Mouse (Mus musculus) gastrocnemius, adult 18-20 months (tissue): ENCODE results near the gene Scel. TPM values are rescaled to one million over a fixed set of nuclear protein-coding genes. Genes with fewer than 3 reads are reported as not detected.
"Not testable (repeated sequence)": the region's sequence is repeated elsewhere in the genome, so short reads cannot be mapped to it uniquely, and the experiment has no call there.

Experiments used
- DNase-seq: peaks from one replicate; pipeline ENCODE4 v3.0.0; 2021; ENCODE audit warnings: low spot score
- long read RNA-seq, 2 experiments: library from polyadenylated mRNA; stranded (forward); transcript quantifications; one replicate each; pipeline ENCODE4 v2.0.0; 2021
- total RNA-seq, 2 experiments: library from RNA; stranded (reverse); gene quantifications; 2 replicates each; pipeline ENCODE4 v1.2.3; 2021

Scel gene
- total RNA-seq: under 1 TPM; 0.18 to 0.38 TPM
- long read RNA-seq, experiment 1: 0 reads
- long read RNA-seq, experiment 2: 0 reads

DNA sequence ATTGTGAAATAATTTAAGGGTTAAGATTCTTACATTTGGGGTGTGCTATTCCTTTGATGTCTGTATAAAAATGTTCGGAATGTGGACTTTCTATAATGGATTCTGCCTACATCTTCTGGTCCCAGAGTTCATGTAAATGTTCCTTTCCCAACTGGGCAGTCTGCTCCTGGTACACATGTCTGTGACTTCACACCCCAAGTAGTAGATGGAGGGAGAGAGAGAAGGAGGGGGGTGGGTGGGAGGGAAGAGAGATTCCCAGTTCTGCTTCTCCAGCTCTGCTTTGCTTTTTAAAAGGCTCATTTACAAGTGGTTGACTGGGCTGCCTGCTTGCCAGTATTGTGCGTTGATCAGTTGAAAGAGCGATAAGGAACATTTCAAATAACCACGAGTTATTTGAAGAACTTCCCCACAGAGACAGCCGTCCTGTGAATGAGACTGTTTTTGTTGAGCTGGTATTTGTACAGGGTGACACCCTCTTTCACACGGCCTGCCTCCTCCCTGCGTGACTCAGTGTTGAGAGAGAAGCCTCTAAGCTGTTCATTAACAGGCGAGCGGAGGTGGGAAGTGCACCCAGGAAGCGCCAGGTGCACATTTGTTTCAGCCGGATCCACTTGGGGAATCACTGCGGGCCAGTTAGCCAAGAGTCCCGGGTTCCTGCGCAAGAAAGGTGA is at the start of gene Scel:
Scel (plus strand) TSS at position 541 of the 671 bp plus-strand sequence.
- DNase-seq: peak; percentile 2

DNA sequence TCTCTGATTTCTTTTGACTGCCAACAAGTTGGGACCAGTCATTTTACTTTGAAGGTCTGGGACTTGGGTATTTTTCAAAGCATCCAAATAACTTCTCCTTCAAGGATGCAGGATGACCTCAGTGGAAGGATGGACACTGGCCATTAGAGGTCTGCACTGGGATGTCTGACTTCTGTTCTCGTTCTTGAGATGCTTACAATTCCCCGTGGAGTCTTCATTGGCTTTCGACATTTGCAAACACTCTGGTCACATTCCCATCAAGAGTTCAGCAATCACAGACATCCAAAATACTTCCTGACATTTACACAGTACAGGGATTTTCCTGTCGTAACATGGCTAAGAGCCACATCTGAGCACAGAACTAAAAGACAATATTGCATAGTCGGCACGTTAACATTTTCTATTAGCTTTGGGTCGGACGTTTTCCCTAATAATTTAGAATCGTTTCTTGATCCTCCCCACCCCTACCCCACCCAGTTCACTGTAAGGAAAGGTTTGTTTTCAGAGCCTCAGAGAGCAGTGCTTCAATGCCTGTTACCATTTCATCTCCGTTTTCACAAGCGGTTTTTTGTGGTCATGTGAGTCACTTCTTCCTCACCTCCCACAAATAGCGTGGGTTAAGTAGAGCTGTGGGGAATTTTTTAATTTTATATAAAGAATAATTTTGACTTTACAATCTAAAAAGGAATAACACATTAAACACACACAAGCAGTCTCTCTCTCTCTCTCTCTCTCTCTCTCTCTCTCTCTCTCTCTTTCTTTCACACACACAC is 44.3 kb upstream of the Scel start:
- peak; percentile 64 for DNase-seq

DNA sequence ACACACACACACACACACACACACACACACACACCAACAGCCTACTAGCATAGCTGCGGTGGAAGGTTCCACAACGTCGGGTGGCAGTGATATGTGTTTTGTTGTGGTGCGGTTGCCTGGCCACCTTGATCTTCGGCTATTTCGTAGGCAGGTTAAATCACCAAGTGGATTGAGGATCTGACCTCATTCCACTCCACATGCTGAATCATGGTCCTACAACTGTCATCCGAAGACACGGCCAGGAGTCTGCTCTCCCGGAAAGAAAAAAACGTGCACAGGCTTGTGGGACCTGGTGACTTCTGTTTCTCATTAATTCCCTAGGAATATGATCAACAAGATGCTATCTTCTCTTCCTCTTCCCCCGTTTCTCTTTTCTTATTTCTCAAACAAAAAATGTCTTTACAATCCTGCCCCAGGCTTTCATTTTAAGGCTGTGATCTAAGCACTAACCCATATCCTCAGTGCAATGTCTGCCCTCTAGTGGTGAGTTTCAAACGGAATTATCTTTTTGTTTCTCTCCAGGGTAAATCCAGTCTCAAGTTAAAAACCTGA is 43.6 kb upstream of the Scel start:
- DNase-seq: peak; percentile 83

DNA sequence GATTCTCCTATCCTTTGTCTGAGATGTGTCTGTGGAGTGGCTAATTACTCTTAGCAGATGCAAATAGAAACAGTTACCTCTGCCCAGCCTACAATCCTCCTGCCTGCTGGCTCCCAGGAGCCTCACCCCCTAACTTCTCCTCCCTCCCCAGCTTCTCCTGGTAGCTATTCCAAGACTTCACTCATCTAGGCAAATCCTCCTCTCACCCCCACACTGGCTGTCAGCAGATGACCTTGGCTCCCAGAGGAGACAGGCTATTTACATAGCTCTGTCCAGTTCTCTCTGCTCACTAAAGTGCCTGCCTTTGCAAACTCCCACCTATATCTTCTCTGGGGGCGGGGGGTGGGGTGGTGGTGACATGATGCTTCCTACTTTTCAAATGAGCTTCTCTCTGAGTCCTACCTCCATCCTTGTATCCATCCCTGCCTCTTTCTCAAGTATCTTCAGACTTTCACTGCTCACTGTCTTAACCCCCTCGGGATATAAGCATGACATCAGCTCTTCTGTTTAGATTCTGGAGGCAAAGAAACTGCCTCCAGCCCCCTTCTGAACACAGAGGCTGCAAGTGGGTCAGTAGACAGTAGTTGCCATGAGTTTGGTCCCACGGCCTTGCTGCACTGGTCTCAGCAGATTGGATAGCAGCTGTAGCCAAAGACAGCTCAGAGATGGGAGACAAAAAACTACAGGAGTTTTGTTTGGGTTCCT is 41.9 kb upstream of the Scel start:
- DNase-seq: no peak

DNA sequence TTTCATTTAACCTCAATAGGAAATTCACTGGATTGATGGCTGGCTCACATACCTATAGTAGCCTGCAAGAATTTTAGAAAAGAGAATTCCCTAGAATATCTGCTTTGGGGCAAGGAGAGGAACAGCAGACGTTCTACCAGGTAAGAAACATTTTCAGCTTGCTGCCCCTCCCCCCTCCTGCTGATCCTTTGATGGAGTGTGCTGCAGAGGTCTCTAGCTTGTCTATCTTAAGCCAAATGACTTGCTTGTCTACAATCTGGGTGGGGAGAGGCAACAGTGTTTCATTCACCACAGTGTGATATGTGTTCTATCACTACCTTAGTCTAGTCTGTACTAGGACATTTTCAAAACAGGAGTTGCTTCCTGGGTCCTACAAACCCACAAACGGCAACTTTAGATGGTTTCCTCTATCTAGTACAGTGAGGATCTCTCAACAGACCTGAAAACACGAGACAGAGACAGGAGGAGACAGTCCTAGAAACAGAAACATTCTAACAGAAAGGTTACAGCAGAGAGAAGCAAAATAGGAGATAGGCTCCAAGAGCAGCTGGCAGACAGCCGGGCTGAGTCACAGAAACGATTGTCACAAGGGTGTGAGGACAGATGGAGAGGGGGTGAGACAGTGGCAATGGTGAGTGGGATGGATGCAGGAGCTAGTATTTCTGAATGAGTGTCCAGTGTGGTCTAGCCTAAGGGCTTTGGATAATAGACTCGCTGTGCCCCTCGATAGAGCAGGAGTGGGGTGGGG is 41.2 kb upstream of the Scel start:
- DNase-seq: peak; percentile 17

DNA sequence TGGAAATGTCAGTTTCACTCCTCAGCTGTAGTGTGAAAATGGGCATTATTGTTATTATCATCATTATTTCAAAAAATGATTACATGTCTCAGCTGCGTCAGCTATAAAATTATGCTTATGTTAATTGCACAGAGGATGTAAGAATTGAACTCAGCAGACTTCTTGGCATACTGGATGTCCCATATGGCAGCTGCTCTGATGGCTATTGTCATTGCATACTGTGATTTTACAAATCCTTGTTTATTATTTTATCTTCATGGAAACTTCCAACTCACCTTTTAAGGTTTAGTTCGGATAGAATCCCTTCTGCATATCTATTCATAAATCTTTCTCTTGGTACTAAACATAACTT is 40.6 kb upstream of the Scel start:
- no peak for DNase-seq

DNA sequence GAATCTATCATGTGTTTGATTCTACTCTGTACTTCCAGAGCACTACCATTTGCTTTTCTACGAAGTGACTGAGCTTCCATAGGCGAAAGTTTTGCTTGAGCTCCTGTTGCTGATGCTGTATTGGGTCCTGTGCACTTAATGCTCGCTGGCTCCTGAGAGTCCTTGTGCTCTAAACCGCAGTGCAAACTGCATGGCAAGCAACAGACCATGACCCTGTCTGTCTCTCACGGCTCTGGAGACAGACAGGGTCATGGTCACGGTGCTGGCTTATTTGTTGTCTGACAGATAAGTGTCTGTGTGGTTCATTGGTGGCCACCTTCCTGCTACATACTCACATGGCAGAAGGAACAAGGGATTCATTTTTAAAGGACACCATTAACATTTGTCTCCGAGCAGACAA is 37.8 kb upstream of the Scel start:
- no peak for DNase-seq

DNA sequence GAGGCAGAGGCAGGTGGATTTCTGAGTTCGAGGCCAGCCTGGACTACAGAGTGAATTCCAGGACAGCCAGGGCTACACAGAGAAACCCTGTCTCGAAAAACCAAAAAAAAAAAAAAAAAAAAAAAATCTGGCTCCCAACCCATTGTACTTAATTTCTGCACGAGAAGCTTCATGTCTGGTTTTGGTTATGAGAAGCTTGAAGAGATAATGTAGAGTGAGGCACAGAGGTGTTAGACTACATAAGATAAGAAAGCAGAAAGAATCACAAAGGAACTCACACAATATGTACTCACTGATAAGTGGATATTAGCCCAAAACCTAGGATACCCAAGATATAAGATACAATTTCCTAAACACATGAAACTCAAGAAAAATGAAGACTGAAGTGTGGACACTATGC is 36.9 kb upstream of the Scel start:
- DNase-seq: not testable (repeated sequence)

DNA sequence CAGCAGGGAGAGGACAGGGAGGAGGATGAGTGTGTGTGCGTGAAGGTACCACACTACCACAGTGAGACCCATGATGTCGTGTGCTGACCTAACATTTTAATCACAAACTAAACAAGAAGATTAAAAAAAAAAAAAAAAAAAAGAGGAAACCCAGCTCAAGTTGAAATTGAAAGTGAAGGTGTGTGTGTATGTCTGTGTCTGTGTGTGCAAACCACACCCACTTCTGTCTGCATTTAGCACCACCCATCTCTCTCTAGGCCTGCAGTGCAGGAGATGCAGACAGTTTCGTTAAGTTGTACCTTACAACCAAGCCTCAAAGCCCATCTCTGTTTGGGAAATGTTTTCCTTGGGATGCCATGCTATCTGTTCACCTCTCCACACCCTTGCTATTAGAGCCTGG is 35.9 kb upstream of the Scel start:
- DNase-seq: no peak

DNA sequence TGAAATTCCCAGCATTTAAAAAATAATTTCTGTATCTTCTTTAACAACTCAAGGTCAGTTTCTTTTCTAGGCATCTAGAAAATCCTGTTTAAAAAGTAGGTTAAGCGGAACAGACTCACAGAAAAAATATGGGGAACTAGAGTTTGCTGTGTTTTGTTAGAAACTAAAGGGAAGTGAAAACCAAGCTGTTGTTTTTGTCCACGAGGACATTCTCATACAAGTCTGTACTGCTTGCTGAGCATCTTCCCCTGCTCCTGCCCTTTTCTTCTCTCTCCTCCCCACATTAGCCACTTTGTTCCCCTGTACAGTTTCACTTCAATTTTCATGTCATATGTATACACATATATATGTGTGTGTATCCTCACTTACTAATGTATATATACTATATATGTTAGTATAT is 35.2 kb upstream of the Scel start:
- no peak for DNase-seq

DNA sequence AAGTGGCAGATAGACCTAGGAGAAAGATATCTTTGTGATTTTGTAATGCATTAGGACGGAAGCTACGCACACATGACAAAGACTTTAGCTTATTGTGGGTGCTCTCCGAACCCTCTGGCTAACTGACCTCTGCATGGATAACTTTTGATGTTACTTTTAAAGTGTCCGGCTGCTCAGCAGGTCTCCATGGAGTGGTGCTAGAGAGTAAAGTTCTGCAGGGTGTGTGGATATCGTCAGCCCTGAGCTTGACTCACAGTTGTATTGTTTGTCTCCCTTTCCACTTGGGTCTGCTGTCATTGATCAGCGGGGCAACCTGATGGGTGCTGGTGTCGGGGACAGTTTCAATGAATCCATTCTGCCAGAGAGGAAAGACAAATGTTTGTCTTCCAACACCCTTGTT is 33.7 kb upstream of the Scel start:
- no peak for DNase-seq

DNA sequence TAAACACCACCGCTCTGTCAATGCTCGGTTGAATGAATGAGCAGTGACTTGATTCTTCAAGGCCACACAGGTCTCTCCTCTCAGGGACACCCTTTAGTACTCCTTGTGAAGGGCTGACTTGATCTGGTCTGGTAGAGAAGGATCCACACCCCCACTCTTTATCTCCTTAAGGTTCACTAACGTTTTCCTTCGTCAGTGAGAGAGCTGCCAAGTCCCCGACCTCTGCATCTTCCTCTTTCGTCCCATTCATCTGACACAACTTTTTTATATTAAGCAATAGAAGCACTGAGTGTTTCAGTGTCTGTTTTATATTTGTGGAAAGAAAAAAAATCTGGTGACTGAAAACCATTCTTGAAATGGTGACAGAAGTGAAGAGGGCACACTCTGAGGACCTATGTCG is 31.6 kb upstream of the Scel start:
- DNase-seq: no peak

DNA sequence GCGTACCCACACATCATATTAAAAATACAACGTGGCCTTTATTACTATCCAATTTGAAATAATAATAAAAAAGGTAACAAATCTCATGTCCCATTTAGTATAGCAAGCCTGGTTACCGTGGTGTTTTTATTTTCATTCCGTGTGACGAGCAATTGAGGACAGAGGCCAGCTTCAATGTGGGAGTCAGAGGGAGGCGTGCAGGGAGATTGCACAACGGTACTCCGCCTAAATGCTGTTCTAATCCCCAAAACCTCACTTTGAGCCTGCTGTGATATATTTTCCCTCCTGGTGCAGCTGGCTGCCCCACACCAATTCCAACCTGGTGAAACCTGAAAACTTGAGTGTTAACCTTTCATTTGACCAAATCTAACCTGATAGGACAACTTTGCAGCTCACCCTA is 27.5 kb upstream of the Scel start:
- DNase-seq: no peak

DNA sequence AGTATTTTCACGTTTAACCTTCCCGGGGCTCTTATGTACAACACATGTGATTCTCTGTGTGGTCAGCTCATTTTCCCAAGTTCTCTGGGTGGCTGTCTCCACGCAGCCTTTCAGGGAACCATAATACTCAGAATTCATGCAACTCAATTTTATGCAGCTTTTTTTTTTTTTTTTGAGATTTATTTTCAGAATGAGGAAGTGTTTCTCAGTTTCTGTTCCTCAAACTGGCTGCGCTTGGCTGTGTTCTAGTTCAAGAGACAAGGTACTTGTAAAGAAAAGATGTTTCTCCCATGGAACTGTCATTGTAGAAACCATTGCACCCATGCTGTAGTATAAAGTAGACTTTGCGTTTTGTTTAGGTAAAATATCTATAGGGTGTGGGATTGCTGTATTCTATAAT is 26.2 kb upstream of the Scel start:
- no peak for DNase-seq

DNA sequence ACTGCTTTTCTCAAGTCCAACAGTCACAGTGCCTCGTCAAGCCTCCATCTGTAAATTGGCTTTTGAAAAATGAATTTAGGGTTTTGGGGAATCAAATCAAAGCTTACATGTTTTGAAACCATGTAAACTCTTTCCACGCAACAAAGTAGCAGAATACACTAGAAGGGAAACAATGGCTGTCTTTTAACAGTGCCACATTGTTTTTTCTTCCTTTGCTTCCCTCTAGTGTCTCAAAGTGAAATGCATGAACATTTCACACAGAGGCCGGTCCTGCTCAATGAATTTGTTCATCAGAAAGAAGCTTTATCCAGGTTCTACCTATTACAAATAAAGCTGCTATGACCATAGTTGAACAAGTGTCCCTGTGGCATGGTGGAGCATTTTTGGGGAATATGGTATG is 24.5 kb upstream of the Scel start:
- no peak for DNase-seq

DNA sequence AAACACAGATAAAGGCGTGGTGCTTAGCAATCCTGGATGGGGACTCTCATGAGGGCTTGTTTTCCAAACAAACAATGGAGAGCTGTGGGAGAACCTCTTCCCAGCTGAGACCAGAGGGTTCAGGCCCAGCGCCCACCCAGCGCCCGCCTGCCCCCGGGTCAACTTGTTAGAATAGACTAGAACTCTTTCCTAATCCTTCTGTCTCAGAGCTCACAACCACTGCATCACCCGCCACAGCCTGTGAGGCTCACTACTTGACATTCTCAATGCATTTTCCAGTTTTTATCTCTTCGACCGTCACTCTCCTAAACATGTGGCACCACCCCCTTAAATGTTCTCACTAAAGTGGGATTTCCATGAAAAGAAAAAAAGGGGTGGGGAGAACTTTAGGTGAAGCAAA is 14.9 kb upstream of the Scel start:
- DNase-seq: no peak

DNA sequence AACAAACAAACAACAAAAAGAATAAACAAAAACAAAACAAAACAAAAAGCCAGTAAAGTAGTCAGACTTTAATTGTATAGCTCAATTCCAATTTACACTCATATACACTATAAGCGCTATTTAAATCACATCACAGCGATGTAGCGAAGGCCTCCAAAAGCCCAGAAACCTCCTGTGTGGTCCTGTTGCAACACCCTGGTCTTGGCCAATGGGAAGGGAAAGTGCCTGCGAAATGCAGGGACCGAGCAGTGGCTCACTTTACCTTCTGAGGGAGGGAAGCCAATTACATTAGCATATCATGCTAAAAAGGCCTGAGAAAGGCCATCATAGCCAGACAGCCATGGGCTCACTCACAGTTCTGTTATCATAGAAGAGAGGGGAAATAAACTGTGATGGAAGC is 14.5 kb upstream of the Scel start:
- no peak for DNase-seq

DNA sequence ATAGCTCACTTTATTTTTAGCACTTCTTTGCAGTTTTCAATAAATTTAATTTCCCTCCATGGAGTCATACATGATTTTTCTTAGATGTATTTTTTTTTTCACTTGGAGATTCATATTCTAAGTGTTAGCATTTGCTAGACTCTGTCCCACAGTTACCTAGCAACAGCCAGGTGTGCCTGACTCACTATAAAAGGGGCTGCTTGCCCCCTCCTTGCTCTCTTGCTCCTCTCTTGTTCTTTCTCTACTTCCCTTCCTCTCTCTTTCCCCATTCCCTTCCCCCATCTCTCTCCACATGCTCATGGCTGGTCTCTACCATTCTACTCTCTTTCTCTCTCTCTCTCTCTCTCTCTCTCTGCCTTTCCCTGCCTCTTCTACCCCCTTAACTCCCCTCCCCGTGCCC is 14.1 kb upstream of the Scel start:
- DNase-seq: no peak

DNA sequence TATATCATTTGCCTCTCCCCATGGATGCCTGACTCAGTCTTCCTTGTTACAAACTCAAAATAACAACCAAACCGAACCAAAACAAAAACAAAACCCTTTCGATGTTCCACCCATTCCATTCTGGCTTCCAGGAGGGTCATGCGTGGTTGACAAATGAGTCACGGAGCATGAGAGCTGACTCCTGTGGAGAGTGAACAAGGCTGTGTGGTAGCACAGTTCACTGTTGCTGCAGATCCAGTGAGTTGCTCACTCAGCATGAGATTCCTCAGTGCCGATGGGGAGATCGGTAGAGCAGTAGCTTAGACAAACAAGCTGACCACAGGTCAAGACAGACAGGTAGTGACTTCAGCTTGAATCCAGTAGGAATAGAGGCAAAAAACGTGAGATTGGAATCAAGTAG is 12.8 kb upstream of the Scel start:
- DNase-seq: no peak

DNA sequence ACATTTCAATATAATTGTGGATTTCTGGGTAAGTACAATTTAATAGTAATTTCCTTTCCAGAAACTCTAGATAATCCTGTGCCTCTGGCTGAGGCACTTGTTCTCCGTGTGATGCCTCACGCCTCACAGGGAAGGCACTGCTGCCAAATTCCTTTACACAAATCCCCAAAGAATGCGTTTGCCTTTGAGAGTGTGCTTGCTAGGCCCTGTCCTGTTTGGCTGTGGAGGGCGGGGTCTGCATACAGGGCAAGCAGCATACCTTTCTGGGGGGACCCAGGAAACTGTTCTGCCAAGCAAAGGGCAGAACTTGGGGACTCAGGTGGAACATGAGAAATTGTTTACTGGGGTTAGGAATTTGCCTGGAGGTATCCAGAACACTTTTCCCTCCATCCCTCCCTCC is 12.2 kb upstream of the Scel start:
- no peak for DNase-seq

DNA sequence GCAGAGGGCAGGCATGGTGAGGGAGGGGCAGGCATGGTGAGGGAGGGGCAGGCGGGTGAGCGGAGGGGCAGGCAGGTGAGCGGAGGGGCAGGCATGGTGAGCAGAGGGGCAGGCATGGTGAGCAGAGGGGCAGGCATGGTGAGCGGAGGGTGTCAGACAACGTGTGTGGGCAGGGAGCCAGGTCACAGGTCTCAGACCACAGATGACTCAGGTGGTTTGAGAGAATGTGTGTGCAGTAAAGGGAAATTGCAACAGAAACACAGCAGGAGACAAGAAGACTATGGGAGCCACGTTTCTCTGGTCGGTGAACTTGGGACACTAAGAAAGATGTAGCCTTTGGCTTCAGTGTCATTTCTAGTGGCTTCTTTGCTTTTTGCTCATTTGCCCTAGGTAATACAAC is 8.6 kb upstream of the Scel start:
- no peak for DNase-seq

DNA sequence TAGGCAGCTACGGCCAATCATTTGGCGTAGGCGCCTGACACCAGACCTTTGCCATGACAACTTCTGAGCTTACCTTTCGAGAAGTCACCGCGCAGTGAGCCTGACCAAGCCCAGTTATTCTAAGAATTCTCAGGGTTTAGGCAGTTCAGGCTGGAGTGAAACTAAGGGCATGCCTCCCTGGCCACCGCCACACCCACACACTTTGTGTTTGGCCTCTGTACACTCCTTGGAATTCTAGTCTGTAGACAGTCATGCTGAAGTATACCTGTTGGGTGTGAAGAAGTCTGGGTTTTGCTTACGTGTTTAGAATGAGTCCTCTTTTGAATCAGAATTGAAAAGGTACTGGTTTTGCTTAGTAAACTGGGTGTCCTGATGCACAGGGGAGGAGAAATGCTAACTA is 3.6 kb upstream of the Scel start:
- no peak for DNase-seq
